Mouse (Mus musculus) heart, postnatal 4 days (tissue): ENCODE measurements around the gene Gm2696. TPM values are rescaled to one million over a fixed set of nuclear protein-coding genes. Genes with fewer than 3 reads are reported as not detected.
"Not testable (repeated sequence)": the region's sequence is repeated elsewhere in the genome, so short reads cannot be mapped to it uniquely, and the experiment has no call there.

Source experiments
- DNase-seq: peaks from one replicate; pipeline ENCODE4 v3.0.0; 2021
- total RNA-seq, 2 experiments: library from RNA; stranded (reverse); gene quantifications; 2 replicates each; pipeline ENCODE4 v1.2.3; 2021

Gm2696 gene
- total RNA-seq = not detected

DNA sequence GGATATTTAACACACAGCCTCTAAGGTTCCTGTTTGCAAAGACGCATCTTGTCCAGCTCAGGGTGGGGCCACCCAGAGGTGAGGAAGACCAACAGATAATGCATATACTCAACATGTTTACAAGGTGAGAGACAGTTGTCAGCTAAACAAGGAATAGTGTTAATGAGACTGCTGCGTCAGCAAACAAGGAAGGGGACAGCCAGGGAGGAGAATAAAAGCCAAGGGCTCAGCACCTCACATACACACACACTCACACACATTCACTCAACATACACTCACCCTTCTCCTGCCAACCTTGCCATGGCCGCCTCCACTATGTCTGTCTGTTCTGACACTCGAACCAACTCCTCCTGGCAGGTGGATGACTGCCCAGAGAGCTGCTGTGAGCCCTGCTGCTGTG, at the start of gene Gm2696:
Gene Gm2696, plus strand, starts transcription at position 301 of the 400 bp plus-strand sequence.
- no peak for DNase-seq

GRCm38 (mm10) chr10:77769727-77770126, 44.8 kb upstream of the Gm2696 start:
- DNase-seq = no peak

DNA sequence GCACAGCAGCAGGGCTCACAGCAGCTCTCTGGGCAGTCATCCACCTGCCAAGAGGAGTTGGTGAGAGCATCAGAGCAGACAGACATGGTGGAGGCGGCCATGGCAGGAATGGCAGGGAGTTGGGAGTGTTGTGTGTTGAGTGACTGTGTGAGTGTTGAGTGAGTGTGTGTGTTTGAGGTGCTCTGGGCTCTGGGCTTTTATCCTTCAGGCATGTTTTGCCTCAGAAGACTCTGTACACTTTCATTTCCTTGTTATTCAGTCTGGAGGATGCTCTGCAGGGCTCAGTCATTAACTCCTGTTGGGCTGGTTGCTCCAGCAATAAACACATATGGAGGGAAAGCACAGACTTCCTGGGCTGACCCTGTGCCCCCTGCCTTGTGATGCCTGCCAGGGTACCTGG, 43.3 kb upstream of the Gm2696 start, which contains the start of gene Gm3238:
Gene Gm3238, minus strand, starts transcription at position 101 of the 400 bp plus-strand sequence.
- DNase-seq = not testable (repeated sequence)

- DNase-seq = not testable (repeated sequence)
Observed at GRCm38 (mm10) chr10:77772142-77772541, 42.3 kb upstream of the Gm2696 start.

GRCm38 (mm10) chr10:77776844-77777243, 37.6 kb upstream of the Gm2696 start, which contains the start of gene Gm7138:
Gene Gm7138 (minus strand): TSS chr10:77776944.
- DNase-seq = not testable (repeated sequence)

DNA sequence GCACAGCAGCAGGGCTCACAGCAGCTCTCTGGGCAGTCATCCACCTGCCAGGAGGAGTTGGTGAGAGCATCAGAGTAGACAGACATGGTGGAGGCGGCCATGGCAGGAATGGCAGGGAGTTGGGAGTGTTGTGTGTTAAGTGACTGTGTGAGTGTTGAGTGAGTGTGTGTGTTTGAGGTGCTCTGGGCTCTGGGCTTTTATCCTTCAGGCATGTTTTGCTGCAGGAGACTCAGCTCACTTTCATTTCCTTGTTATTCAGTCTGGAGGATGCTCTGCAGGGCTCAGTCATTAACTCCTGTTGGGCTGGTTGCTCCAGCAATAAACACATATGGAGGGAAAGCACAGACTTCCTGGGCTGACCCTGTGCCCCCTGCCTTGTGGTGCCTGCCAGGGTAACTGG, 32.0 kb upstream of the Gm2696 start, which contains the start of gene Gm3250:
Gene Gm3250, minus strand, starts transcription at position 101 of the 400 bp plus-strand sequence.
- DNase-seq = not testable (repeated sequence)

GRCm38 (mm10) chr10:77783396-77783795, 31.1 kb upstream of the Gm2696 start:
- DNase-seq = not testable (repeated sequence)

DNA sequence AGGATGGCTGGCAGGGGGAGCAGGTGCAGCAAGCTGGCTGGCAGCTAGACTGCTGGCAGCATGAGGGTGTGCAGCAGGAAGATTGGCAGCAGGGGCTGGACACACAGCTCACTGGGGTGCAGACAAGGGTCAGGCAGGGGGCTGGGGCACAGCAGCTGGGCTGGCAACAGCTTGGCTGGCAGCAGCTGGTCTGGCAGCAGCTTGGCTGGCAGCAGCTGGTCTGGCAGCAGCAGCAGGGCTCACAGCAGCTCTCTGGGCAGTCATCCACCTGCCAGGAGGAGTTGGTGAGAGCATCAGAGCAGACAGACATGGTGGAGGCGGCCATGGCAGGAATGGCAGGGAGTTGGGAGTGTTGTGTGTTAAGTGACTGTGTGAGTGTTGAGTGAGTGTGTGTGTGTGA, 26.6 kb upstream of the Gm2696 start, which contains the start of gene Gm7137:
Gene Gm7137, minus strand, starts transcription at position 325 of the 400 bp plus-strand sequence.
- DNase-seq = peak; percentile 28

DNA sequence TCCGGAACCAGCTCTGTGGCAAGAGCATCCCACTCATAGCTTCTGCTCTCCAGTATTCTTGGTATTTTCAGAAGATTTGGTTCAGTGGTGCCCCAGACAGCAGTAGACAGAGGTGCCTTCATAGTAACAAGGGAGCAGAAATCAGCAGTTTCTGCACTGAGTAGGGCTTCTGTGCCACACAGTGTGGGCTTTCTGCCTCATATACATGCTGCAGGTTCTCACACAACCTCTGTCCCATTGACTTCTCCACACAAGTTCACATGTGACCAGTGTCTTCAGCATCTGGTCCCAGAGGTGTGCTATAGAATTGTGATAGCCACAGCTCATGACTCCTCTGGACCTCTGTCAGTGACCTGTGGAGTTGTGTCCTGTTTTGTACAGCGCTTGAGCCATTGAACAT, 25.9 kb upstream of the Gm2696 start:
- DNase-seq = no peak

DNA sequence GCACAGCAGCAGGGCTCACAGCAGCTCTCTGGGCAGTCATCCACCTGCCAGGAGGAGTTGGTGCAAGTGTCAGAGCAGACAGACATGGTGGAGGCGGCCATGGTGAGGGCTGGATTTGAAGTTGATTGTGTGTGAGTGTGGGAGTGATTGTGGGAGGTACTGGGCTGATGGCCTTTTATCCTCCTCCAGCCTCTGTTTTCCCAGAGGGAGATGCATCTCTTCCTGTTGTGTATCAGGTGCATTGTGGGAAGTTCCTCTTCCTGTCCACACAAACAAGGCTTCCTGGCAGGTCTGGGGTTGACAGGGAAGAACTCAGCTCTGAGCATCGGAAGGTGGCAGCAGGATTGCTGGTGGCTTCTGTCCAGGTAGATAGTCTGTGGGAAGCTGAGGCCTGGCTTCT, 19.5 kb upstream of the Gm2696 start, which contains the start of gene Gm9639:
Gene Gm9639, minus strand, starts transcription at position 101 of the 400 bp plus-strand sequence.
- no peak for DNase-seq

- DNase-seq = peak; percentile 44
Observed at GRCm38 (mm10) chr10:77797677-77798076, 16.8 kb upstream of the Gm2696 start.

- DNase-seq = peak; percentile 42
Observed at GRCm38 (mm10) chr10:77798164-77798920, 16.1 kb upstream of the Gm2696 start.

GRCm38 (mm10) chr10:77798921-77799508, 15.5 kb upstream of the Gm2696 start, which contains the start of gene Gm19668:
Gene Gm19668 (minus strand): TSS chr10:77799133.
- DNase-seq = no peak

GRCm38 (mm10) chr10:77804095-77804494, 10.4 kb upstream of the Gm2696 start:
- DNase-seq = no peak

GRCm38 (mm10) chr10:77811743-77812142, 2.7 kb upstream of the Gm2696 start, which contains the start of gene Gm9507:
Gene Gm9507 (minus strand): TSS chr10:77811843.
- no peak for DNase-seq

- peak; percentile 32 for DNase-seq
Observed at GRCm38 (mm10) chr10:77815514-77815913, 1.0 kb downstream of the Gm2696 start.

DNA sequence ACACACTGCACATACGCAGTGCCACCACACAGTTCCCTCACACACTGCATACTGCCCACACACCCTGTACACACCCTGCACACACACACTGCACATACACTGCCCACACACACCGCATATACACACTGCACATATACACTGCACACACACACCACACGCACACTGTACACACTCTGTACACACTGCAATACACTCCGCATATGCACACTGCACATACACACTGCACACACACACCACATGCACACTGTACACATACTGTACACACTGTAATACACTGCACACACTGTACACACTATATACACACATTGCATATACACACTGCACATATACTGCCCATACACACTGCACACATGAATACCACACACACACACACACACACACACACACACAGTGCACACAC, 4.0 kb downstream of the Gm2696 start:
- DNase-seq = no peak

GRCm38 (mm10) chr10:77819203-77819602, 4.7 kb downstream of the Gm2696 start:
- DNase-seq = no peak

GRCm38 (mm10) chr10:77826951-77827350, 12.5 kb downstream of the Gm2696 start, which contains the start of gene Krtap10-4:
Gene Krtap10-4 (minus strand): TSS chr10:77827095.
- DNase-seq = no peak

- no peak for DNase-seq
Observed at GRCm38 (mm10) chr10:77835647-77836046, 21.2 kb downstream of the Gm2696 start, which contains the start of gene Krtap10-10. Gene Krtap10-10 (plus strand): TSS chr10:77835947.

GRCm38 (mm10) chr10:77839006-77839405, 24.5 kb downstream of the Gm2696 start:
- no peak for DNase-seq

GRCm38 (mm10) chr10:77846503-77846902, 32.0 kb downstream of the Gm2696 start, which contains the start of gene Gm36176:
Gene Gm36176 (plus strand): TSS chr10:77846803.
- DNase-seq = no peak

DNA sequence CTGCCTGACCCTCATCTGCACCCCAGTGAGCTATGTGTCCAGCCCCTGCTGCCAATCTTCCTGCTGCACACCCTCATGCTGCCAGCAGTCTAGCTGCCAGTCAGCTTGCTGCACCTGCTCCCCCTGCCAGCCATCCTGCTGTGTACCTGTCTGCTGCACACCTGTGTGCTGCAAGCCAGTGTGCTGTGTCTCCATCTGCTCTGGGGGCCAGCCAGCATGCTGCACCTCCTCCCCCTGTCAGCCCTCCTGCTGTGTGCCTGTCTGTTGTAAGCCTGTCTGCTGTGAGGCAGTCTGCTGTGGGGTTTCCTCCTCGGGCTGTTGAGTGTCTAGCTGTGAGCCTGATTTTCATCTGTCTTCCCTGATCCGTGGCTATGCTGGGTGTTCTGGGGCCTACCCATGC, 32.5 kb downstream of the Gm2696 start:
- no peak for DNase-seq
